Mouse (Mus musculus) embryo, embryonic 10.5 days (tissue): ENCODE data around the gene Akr1c13.
A peak's percentile ranks its signal among the peaks of the same experiment; 100 is the strongest.

Source experiments
- DNase-seq: peaks from one replicate; pipeline ENCODE4 v3.0.0-alpha.2; 2015; ENCODE audit warnings: low spot score

The Akr1c13 gene

DNA sequence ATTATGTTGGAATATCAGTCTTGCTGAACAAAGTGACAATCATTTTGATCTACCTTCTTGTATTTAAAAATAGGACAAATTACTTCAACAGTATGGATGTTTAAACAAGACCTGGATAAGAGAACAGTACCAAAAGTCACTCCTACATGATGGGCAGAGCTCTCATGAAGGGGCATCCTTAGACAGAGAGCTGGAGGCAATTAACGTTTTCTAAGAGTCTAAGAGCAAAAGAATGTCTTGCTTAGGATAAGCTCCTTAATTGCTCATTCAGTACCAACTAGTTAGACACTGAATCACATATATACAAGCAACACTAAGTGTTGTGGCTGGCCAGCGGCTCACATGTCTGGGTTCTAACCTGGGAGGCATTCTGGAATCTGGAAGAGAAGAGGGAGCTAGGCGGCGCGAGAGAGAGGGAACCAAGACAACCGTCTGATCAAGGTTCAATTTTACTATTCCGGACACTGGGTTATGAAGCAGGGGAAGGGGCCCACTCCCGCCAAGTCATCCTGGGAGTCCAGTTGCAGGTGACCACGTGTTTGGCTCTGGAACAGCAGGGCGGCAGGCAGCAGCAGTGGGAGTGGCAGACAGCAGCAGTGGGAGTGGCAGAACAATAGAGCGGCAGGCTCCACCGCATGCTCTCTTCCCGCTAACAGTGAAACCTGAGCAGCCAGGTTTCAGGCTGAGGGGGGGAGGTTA, 54.1 kb downstream of the Akr1c13 start:
- DNase-seq = peak; percentile 78

DNA sequence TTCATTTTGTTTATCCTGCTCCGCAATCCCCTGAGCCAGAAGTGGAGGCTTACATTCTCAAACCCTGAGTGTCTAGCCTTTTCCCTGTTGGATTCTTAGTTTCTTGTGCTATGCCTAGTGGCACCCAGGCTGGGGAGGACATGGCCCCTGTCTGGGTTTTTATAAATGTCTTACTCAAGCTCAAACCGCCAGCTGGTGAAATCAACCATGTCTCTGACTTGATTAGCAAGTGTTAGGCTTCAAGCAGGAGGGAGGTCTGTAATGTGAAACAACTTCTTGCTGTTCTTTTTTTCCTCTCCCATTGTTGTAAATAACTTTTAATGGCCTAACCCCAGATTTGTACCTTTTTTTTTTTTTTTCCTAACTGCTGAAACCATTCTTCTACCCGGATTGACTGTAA, 58.4 kb downstream of the Akr1c13 start:
- no peak for DNase-seq
